Mouse (Mus musculus) MEL (cell line): ENCODE results near the gene Shpk. TPM values are rescaled to one million over a fixed set of nuclear protein-coding genes. Genes with fewer than 3 reads are reported as not detected.

Experiments used
- DNase-seq: peaks from one replicate; pipeline ENCODE4 v3.0.0; 2011; ENCODE audit warnings: low read depth, low spot score
- H3K27ac ChIP-seq: 2 replicates; pipeline ENCODE4 v1.5.1; 2012; ENCODE audit warnings: low read depth, mild to moderate bottlenecking, control low read depth, low read length, moderate library complexity; ENCODE audit not compliant: control insufficient read depth
- H3K27me3 ChIP-seq, 2 experiments: fragments of 150-350 bp in 1 of 2; sonication (generic) in 1 of 2; 2 replicates each; pipeline ENCODE4 v1.6.1; 2012; ENCODE audit warnings: low read length in 2 of 2, mild to moderate bottlenecking in 2 of 2, improper control_type of control experiment in 1 of 2, moderate library complexity in 1 of 2; ENCODE audit not compliant: insufficient read depth in 2 of 2, control insufficient read depth in 1 of 2
- H3K36me3 ChIP-seq, 2 experiments: 2 replicates each; pipeline ENCODE4 v1.6.1; 2012 to 2014; ENCODE audit warnings: low read length in 2 of 2, improper control_type of control experiment in 1 of 2, inconsistent platforms in 1 of 2, mild to moderate bottlenecking in 1 of 2; ENCODE audit not compliant: insufficient read depth in 2 of 2, control insufficient read depth in 1 of 2
- H3K4me1 ChIP-seq, 2 experiments: fragments of 150-350 bp in 1 of 2; sonication (generic) in 1 of 2; 2 replicates each; pipeline ENCODE4 v1.6.1; 2012; ENCODE audit warnings: low read length in 2 of 2, improper control_type of control experiment in 1 of 2, mild to moderate bottlenecking in 1 of 2; ENCODE audit not compliant: insufficient read depth in 2 of 2, control insufficient read depth in 1 of 2
- H3K4me3 ChIP-seq, 2 experiments: fragments of 150-350 bp in 1 of 2; sonication (generic) in 1 of 2; 2 replicates each; pipeline ENCODE4 v1.5.1; 2012; ENCODE audit warnings: low read depth in 2 of 2, low read length in 2 of 2, mild to moderate bottlenecking in 2 of 2, moderate library complexity in 2 of 2, control low read depth in 1 of 2, improper control_type of control experiment in 1 of 2; ENCODE audit not compliant: control insufficient read depth in 1 of 2, insufficient read depth in 1 of 2
- H3K79me2 ChIP-seq: 2 replicates; pipeline ENCODE4 v1.6.1; 2012; ENCODE audit warnings: mild to moderate bottlenecking, low read length, moderate library complexity; ENCODE audit not compliant: control insufficient read depth, poor library complexity, insufficient read depth
- H3K9ac ChIP-seq: 2 replicates; pipeline ENCODE4 v1.6.1; 2012; ENCODE audit warnings: low read depth, mild to moderate bottlenecking, control low read depth, low read length, moderate library complexity; ENCODE audit not compliant: control insufficient read depth, poor library complexity, severe bottlenecking
- H3K9me3 ChIP-seq: fragments of 150-350 bp; sonication (generic); replicated peaks from 2 replicates; pipeline ENCODE4 v1.6.1; 2012; ENCODE audit warnings: mild to moderate bottlenecking, low read length, improper control_type of control experiment, moderate library complexity; ENCODE audit not compliant: insufficient read depth
- BHLHE40 ChIP-seq: IDR thresholded peaks from 2 replicates; pipeline ENCODE4 v1.6.1; 2012; ENCODE audit warnings: low read depth, mild to moderate bottlenecking, inconsistent platforms, low read length, improper control_type of control experiment, borderline replicate concordance
- CHD1 ChIP-seq: IDR thresholded peaks from 2 replicates; pipeline ENCODE4 v1.6.1; 2012; ENCODE audit warnings: low read depth, mild to moderate bottlenecking, inconsistent platforms, low read length, improper control_type of control experiment
- CHD2 ChIP-seq: IDR thresholded peaks from 2 replicates; pipeline ENCODE4 v1.6.1; 2011; ENCODE audit warnings: low read length, improper control_type of control experiment
- CTCF ChIP-seq, 3 experiments: IDR thresholded peaks in 2 of 3; conservative IDR thresholded peaks in 1 of 3; 2 replicates each; pipeline ENCODE4 v1.5.1; 2011 to 2012; ENCODE audit warnings: low read length in 3 of 3, low read depth in 2 of 3, mild to moderate bottlenecking in 2 of 3, improper control_type of control experiment in 1 of 3, inconsistent platforms in 1 of 3, mixed read lengths in 1 of 3, moderate library complexity in 1 of 3; ENCODE audit not compliant: control insufficient read depth in 1 of 3, insufficient read depth in 1 of 3, poor library complexity in 1 of 3, severe bottlenecking in 1 of 3
- E2F4 ChIP-seq: IDR thresholded peaks from 2 replicates; pipeline ENCODE4 v1.6.1; 2011; ENCODE audit warnings: low read depth, low read length, improper control_type of control experiment, borderline replicate concordance
- ELF1 ChIP-seq: IDR thresholded peaks from 2 replicates; pipeline ENCODE4 v1.6.1; 2014; ENCODE audit warnings: low read depth, mild to moderate bottlenecking, inconsistent platforms, low read length, improper control_type of control experiment, moderate library complexity
- GABPA ChIP-seq: IDR thresholded peaks from 2 replicates; pipeline ENCODE4 v1.6.1; 2012; ENCODE audit warnings: low read depth, mild to moderate bottlenecking, inconsistent platforms, low read length, improper control_type of control experiment, moderate library complexity
- GATA1 ChIP-seq: IDR thresholded peaks from 2 replicates; pipeline ENCODE4 v1.6.1; 2011; ENCODE audit warnings: low read depth, low read length, improper control_type of control experiment
- HCFC1 ChIP-seq: IDR thresholded peaks from 2 replicates; pipeline ENCODE4 v1.6.1; 2012; ENCODE audit warnings: low read depth, mild to moderate bottlenecking, inconsistent platforms, low read length, improper control_type of control experiment, moderate library complexity
- JUND ChIP-seq: IDR thresholded peaks from 2 replicates; pipeline ENCODE4 v1.6.1; 2011; ENCODE audit warnings: low read depth, mild to moderate bottlenecking, improper control_type of control experiment, low read length
- KAT2A ChIP-seq: conservative IDR thresholded peaks from 2 replicates; pipeline ENCODE4 v1.6.1; 2012; ENCODE audit warnings: low read depth, low read length, improper control_type of control experiment, inconsistent platforms
- MAX ChIP-seq: IDR thresholded peaks from 2 replicates; pipeline ENCODE4 v1.6.1; 2011; ENCODE audit warnings: low read length, improper control_type of control experiment
- MAZ ChIP-seq: IDR thresholded peaks from 2 replicates; pipeline ENCODE4 v1.6.1; 2012; ENCODE audit warnings: low read depth, mild to moderate bottlenecking, inconsistent platforms, low read length, improper control_type of control experiment
- MEF2A ChIP-seq: IDR thresholded peaks from 2 replicates; pipeline ENCODE4 v1.6.1; 2014; ENCODE audit warnings: low read depth, mild to moderate bottlenecking, inconsistent platforms, low read length, improper control_type of control experiment; ENCODE audit not compliant: poor library complexity, insufficient replicate concordance, severe bottlenecking; ENCODE audit errors: extremely low read depth
- MXI1 ChIP-seq: IDR thresholded peaks from 2 replicates; pipeline ENCODE4 v1.6.1; 2011; ENCODE audit warnings: mild to moderate bottlenecking, low read depth, low read length, improper control_type of control experiment
- MYB ChIP-seq: IDR thresholded peaks from 2 replicates; pipeline ENCODE4 v1.6.1; 2011; ENCODE audit warnings: mild to moderate bottlenecking, low read depth, low read length, improper control_type of control experiment
- MYC ChIP-seq: IDR thresholded peaks from 2 replicates; pipeline ENCODE4 v1.6.1; 2011; ENCODE audit warnings: low read depth, mild to moderate bottlenecking, low read length, improper control_type of control experiment, moderate library complexity
- NELFE ChIP-seq: IDR thresholded peaks from 2 replicates; pipeline ENCODE4 v1.6.1; 2011; ENCODE audit warnings: low read depth, low read length, improper control_type of control experiment
- POLR2A ChIP-seq, 2 experiments: IDR thresholded peaks; 2 replicates each; pipeline ENCODE4 v1.6.1; 2011 to 2012; ENCODE audit warnings: low read length in 2 of 2, mild to moderate bottlenecking in 2 of 2, control low read depth in 1 of 2, improper control_type of control experiment in 1 of 2, low read depth in 1 of 2, moderate library complexity in 1 of 2; ENCODE audit not compliant: control insufficient read depth in 1 of 2, insufficient read depth in 1 of 2, poor library complexity in 1 of 2
- POLR2AphosphoS2 ChIP-seq: IDR thresholded peaks from 2 replicates; pipeline ENCODE4 v1.6.1; 2011; ENCODE audit warnings: low read length, improper control_type of control experiment
- RCOR1 ChIP-seq: IDR thresholded peaks from 2 replicates; pipeline ENCODE4 v1.6.1; 2012; ENCODE audit warnings: low read depth, mild to moderate bottlenecking, inconsistent platforms, low read length, improper control_type of control experiment
- SIN3A ChIP-seq: IDR thresholded peaks from 2 replicates; pipeline ENCODE4 v1.6.1; 2012; ENCODE audit warnings: low read length, improper control_type of control experiment, inconsistent platforms
- UBTF ChIP-seq: IDR thresholded peaks from 2 replicates; pipeline ENCODE4 v1.6.1; 2012; ENCODE audit warnings: low read depth, mild to moderate bottlenecking, inconsistent platforms, low read length, improper control_type of control experiment, moderate library complexity, borderline replicate concordance; ENCODE audit not compliant: insufficient read depth
- USF1 ChIP-seq: IDR thresholded peaks from 2 replicates; pipeline ENCODE4 v1.6.1; 2014; ENCODE audit warnings: low read depth, mild to moderate bottlenecking, inconsistent platforms, low read length, improper control_type of control experiment, moderate library complexity
- USF2 ChIP-seq, 2 experiments: IDR thresholded peaks; 2 replicates each; pipeline ENCODE4 v1.6.1; 2011 to 2012; ENCODE audit warnings: improper control_type of control experiment in 2 of 2, low read length in 2 of 2, borderline replicate concordance in 1 of 2, inconsistent platforms in 1 of 2, low read depth in 1 of 2, mild to moderate bottlenecking in 1 of 2; ENCODE audit not compliant: insufficient read depth in 1 of 2
- ZC3H11A ChIP-seq: IDR thresholded peaks from 2 replicates; pipeline ENCODE4 v1.6.1; 2012; ENCODE audit warnings: low read depth, mild to moderate bottlenecking, inconsistent platforms, low read length, improper control_type of control experiment
- ZMIZ1 ChIP-seq: IDR thresholded peaks from 2 replicates; pipeline ENCODE4 v1.6.1; 2012; ENCODE audit warnings: low read depth, mild to moderate bottlenecking, inconsistent platforms, low read length, improper control_type of control experiment, moderate library complexity
- ZNF384 ChIP-seq: IDR thresholded peaks from 2 replicates; pipeline ENCODE4 v1.6.1; 2012; ENCODE audit warnings: low read depth, mild to moderate bottlenecking, inconsistent platforms, low read length, improper control_type of control experiment
- polyA plus RNA-seq, 2 experiments: library from polyadenylated mRNA; stranded (reverse) in 1 of 2; unstranded in 1 of 2; fragments of >175 nt in 1 of 2; fragments of >200 nt in 1 of 2; gene quantifications; 2 replicates each; pipeline versions ENCODE4 v1.2.1 to v1.2.4; 2012; ENCODE audit warnings: low replicate concordance in 2 of 2, low read depth in 1 of 2; ENCODE audit not compliant: insufficient read length in 2 of 2, insufficient read depth in 1 of 2, missing spikeins in 1 of 2
- total RNA-seq: library from RNA; depleted of rRNA; stranded (reverse); fragments of 300-350 nt; gene quantifications from 2 replicates; pipeline ENCODE4 v1.2.3, GENCODE M21; 2012

Gene Shpk
- total and polyA plus RNA-seq, 3 experiments: 1.4 to 1.6 TPM; not detected in 1

DNA sequence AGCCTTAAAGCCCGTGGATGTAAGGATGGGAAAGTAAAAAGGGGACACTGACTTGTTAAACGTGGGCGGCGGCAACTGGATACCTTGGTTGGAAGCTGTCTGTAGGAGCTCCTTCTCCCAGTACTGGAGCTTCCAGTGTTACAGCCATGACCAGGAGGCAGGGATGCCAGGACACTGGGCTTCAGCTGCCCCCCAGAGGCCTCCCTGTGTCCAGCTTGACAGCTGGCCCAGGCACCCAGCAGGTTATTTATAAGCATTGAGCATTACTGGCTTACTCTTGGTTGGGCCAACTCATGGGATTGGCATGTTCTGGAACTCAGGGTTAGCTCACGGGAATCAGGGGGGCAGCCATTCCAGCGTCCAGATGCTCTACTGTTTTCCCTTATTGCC lies 38.5 kb upstream of the Shpk start:
- DNase-seq: no peak
- TF ChIP-seq MAX: no peak
- TF ChIP-seq RCOR1: no peak
- no peak for TF ChIP-seq MYC
- no peak for TF ChIP-seq GATA1
- TF ChIP-seq HCFC1: no peak
- no peak for TF ChIP-seq GABPA
- TF ChIP-seq BHLHE40: no peak
- TF ChIP-seq E2F4: no peak
- no peak for TF ChIP-seq ELF1
- TF ChIP-seq MAZ: no peak
- TF ChIP-seq KAT2A: no peak
- TF ChIP-seq CHD1: no peak
- TF ChIP-seq NELFE: no peak
- no peak for TF ChIP-seq USF1
- TF ChIP-seq POLR2A (IDR thresholded peaks at IDR 0.05; ENCODE audit: control insufficient read depth in 1 of 2, insufficient read depth in 1 of 2, low read depth in 1 of 2, low read length in 2 of 2, poor library complexity in 1 of 2): no peak
- TF ChIP-seq ZMIZ1: no peak
- TF ChIP-seq POLR2AphosphoS2: no peak
- no peak for TF ChIP-seq MEF2A
- no peak for TF ChIP-seq SIN3A
- Histone ChIP-seq H3K36me3 (no peaks in the 10 kb centered on the region), H3K4me1 (no peaks in the 10 kb centered on the region), H3K4me3 (no peak overlapping the region), H3K79me2 (no peaks in the 10 kb centered on the region), H3K9me3 (no peaks in the 10 kb centered on the region), H3K9ac (no peak overlapping the region), H3K27ac (no peak overlapping the region), H3K27me3 (no peaks in the 10 kb centered on the region; a peak in 1 of 4 replicates)

- H3K36me3 ChIP-seq: no peaks in the 10 kb centered on the region
- H3K27ac ChIP-seq: no peak overlapping the region
- no peaks in the 10 kb centered on the region; a peak in 1 of 4 replicates for H3K27me3 ChIP-seq
- DNase-seq: no peak
- no peaks in the 10 kb centered on the region for H3K9me3 ChIP-seq
- H3K4me1 ChIP-seq: no peaks in the 10 kb centered on the region
- no peaks in the 10 kb centered on the region for H3K79me2 ChIP-seq
- H3K4me3 ChIP-seq: no peak overlapping the region
- TF ChIP-seq UBTF (no peak), ZMIZ1 (no peak), ZNF384 (no peak), KAT2A (no peak), POLR2AphosphoS2 (no peak), GABPA (no peak), E2F4 (no peak), CHD2 (no peak), JUND (no peak), MYB (no peak), NELFE (no peak), MAZ (no peak), MXI1 (no peak), ZC3H11A (no peak), BHLHE40 (no peak), USF2 (IDR thresholded peaks at IDR 0.05; ENCODE audit: borderline replicate concordance in 1 of 2, insufficient read depth in 1 of 2, low read depth in 1 of 2, low read length in 2 of 2) (no peak), CTCF (IDR thresholded peaks at IDR 0.05 in 2 of 3, conservative IDR thresholded peaks at IDR 0.05 in 1 of 3; ENCODE audit: control insufficient read depth in 1 of 3, insufficient read depth in 1 of 3, low read depth in 2 of 3, low read length in 3 of 3, poor library complexity in 1 of 3, severe bottlenecking in 1 of 3) (no peak), CHD1 (no peak)
- H3K9ac ChIP-seq: no peak overlapping the region
Measured at GRCm38 (mm10) chr11:73161616-73162015, 37.6 kb upstream of the Shpk start.
